Mouse (Mus musculus): ENCODE results near the gene Ear1. TPM values are rescaled to one million over a fixed set of nuclear protein-coding genes. Genes with fewer than 3 reads are reported as not detected.

Ear1 gene
- not detected in 2 replicates for polyA plus RNA-seq (2012; ENCODE audit: low replicate concordance)

GRCm38 (mm10) chr14:43875417-43875816, at the start of gene Ear1:
Gene Ear1 (minus strand): TSS chr14:43875517.

GRCm38 (mm10) chr14:43924688-43925403, 49.5 kb upstream of the Ear1 start, which contains the start of gene Gm8113:
Gene Gm8113 (plus strand): TSS chr14:43925390.

GRCm38 (mm10) chr14:43923459-43923858, 48.1 kb upstream of the Ear1 start, which contains the start of gene Ear10:
Gene Ear10 (minus strand): TSS chr14:43923559.

GRCm38 (mm10) chr14:43784645-43785044, 90.7 kb downstream of the Ear1 start, which contains the start of gene Gm8180:
Gene Gm8180 (minus strand): TSS chr14:43784745.

Other genes with a start within 250 kb of the Ear1 start
- gene Gm8165, start 198.3 kb downstream of the Ear1 start, polyA plus RNA-seq (2012; ENCODE audit: low replicate concordance), result not detected in 2 replicates
- not detected in 2 replicates for gene Gm7324, start 177.7 kb downstream of the Ear1 start, polyA plus RNA-seq (2012; ENCODE audit: low replicate concordance)
- not detected in 2 replicates for gene Gm16506, start 148.0 kb downstream of the Ear1 start, polyA plus RNA-seq (2012; ENCODE audit: low replicate concordance)
- not detected in 2 replicates for gene Gm6526, start 127.7 kb downstream of the Ear1 start, polyA plus RNA-seq (2012; ENCODE audit: low replicate concordance)
- gene Gm8180, start 90.8 kb downstream of the Ear1 start, polyA plus RNA-seq (2012; ENCODE audit: low replicate concordance), result not detected in 2 replicates
- not detected in 2 replicates for gene Ear10, start 48.0 kb upstream of the Ear1 start, polyA plus RNA-seq (2012; ENCODE audit: low replicate concordance)
- gene Gm8113, start 49.9 kb upstream of the Ear1 start, polyA plus RNA-seq (2012; ENCODE audit: low replicate concordance), result 0.24 TPM in 1 of 2 replicates, not detected in the other
- gene Ang5, start 81.6 kb upstream of the Ear1 start, polyA plus RNA-seq (2012; ENCODE audit: low replicate concordance), result not detected in 2 replicates
- not detected in 2 replicates for gene Ang6, start 126.8 kb upstream of the Ear1 start, polyA plus RNA-seq (2012; ENCODE audit: low replicate concordance)
- 0.90 TPM in 1 of 2 replicates, not detected in the other for gene Ear2, start 227.1 kb upstream of the Ear1 start, polyA plus RNA-seq (2012; ENCODE audit: low replicate concordance)
- gene Gm3327, start 248.3 kb upstream of the Ear1 start, polyA plus RNA-seq (2012; ENCODE audit: low replicate concordance), result not detected in 2 replicates